Mouse (Mus musculus): ENCODE measurements at regions not wholly inside any gene's neighbourhood (a gene's known extent, or its start where the extent isn't known, plus 50 kb on each side); places are given as distances from the start of the nearest gene placed in this dataset.

GRCm38 (mm10) chr15:97578046-97578445, 127.6 kb downstream of the Rpap3 start:
- no peak for DNase-seq (ENCODE audit: low spot score)

- DNase-seq (ENCODE audit: low spot score): no peak
These were observed 128.4 kb downstream of the Rpap3 start for GRCm38 (mm10) chr15:97577196-97577595.

GRCm38 (mm10) chr15:97572639-97573038, 133.0 kb downstream of the Rpap3 start:
- DNase-seq (ENCODE audit: low spot score): no peak

GRCm38 (mm10) chr15:97571885-97572284, 133.7 kb downstream of the Rpap3 start:
- DNase-seq (ENCODE audit: low spot score): no peak

GRCm38 (mm10) chr15:97560096-97560495, 145.5 kb downstream of the Rpap3 start:
- DNase-seq (ENCODE audit: low spot score): no peak

- no peak for DNase-seq (ENCODE audit: low spot score)
These were observed 146.9 kb downstream of the Rpap3 start for GRCm38 (mm10) chr15:97558725-97559124.

- DNase-seq (ENCODE audit: low spot score): no peak
These were observed 157.3 kb downstream of the Rpap3 start for GRCm38 (mm10) chr15:97548354-97548753.

- no peak for DNase-seq (ENCODE audit: low spot score)
These were observed 160.6 kb downstream of the Rpap3 start for GRCm38 (mm10) chr15:97545034-97545433.

- no peak for DNase-seq (ENCODE audit: low spot score)
These were observed 164.0 kb downstream of the Rpap3 start for GRCm38 (mm10) chr15:97541646-97542045.

- no peak for DNase-seq (ENCODE audit: low spot score)
These were observed 169.5 kb downstream of the Rpap3 start for GRCm38 (mm10) chr15:97536145-97536544.

- no peak for DNase-seq (ENCODE audit: low spot score)
These were observed 170.7 kb downstream of the Rpap3 start for GRCm38 (mm10) chr15:97534878-97535277.

GRCm38 (mm10) chr15:97533553-97534291, 171.9 kb downstream of the Rpap3 start:
- DNase-seq (ENCODE audit: low spot score): no peak

- no peak for DNase-seq (ENCODE audit: low spot score)
These were observed 173.2 kb downstream of the Rpap3 start for GRCm38 (mm10) chr15:97532346-97532910.

- no peak for DNase-seq (ENCODE audit: low spot score)
These were observed 177.2 kb downstream of the Rpap3 start for GRCm38 (mm10) chr15:97528291-97529050.

- no peak for DNase-seq (ENCODE audit: low spot score)
These were observed 185.2 kb downstream of the Rpap3 start for GRCm38 (mm10) chr15:97520395-97520794.

GRCm38 (mm10) chr15:97519919-97520345, 185.7 kb downstream of the Rpap3 start:
- DNase-seq (ENCODE audit: low spot score): no peak

- DNase-seq (ENCODE audit: low spot score): peak; percentile 34
These were observed 187.7 kb downstream of the Rpap3 start for GRCm38 (mm10) chr15:97517926-97518325.

GRCm38 (mm10) chr15:97517188-97517587, 188.4 kb downstream of the Rpap3 start:
- DNase-seq (ENCODE audit: low spot score): no peak

- no peak for DNase-seq (ENCODE audit: low spot score)
These were observed 189.9 kb downstream of the Rpap3 start for GRCm38 (mm10) chr15:97515773-97516172.

- no peak for DNase-seq (ENCODE audit: low spot score)
These were observed 197.8 kb downstream of the Rpap3 start for GRCm38 (mm10) chr15:97507656-97508306.

- no peak for DNase-seq (ENCODE audit: low spot score)
These were observed 198.4 kb downstream of the Rpap3 start for GRCm38 (mm10) chr15:97507176-97507575.

- DNase-seq (ENCODE audit: low spot score): no peak
These were observed 199.9 kb downstream of the Rpap3 start for GRCm38 (mm10) chr15:97505715-97506114.
